Mouse (Mus musculus): ENCODE measurements at regions not wholly inside any gene's neighbourhood (a gene's known extent, or its start where the extent isn't known, plus 50 kb on each side); places are given as distances from the start of the nearest gene placed in this dataset.

GRCm38 (mm10) chr8:30661261-30661660 is 2767.2 kb upstream of the 5930422O12Rik start:
- H3K9ac ChIP-seq (ENCODE audit: low read depth, low read length) = no peak overlapping the region
- H3K36me3 ChIP-seq (ENCODE audit: control insufficient read depth, insufficient read depth, low read length) = no peaks in the 10 kb centered on the region
- ATAC-seq = no peak
- H3K4me3 ChIP-seq (ENCODE audit: low read depth, low read length) = no peak overlapping the region
- no peak overlapping the region for H3K27ac ChIP-seq (ENCODE audit: low read length)
- WGBS = 75% methylated on average over 2 of the region's 2 CpGs
- no peak overlapping the region for H3K4me2 ChIP-seq (ENCODE audit: low read length)
- H3K9me3 ChIP-seq (replicated peaks; ENCODE audit: control insufficient read depth, low read length, poor library complexity, severe bottlenecking) = no peaks in the 10 kb centered on the region
- no peaks in the 10 kb centered on the region for H3K27me3 ChIP-seq (ENCODE audit: control insufficient read depth, insufficient read depth, low read depth, low read length)
- H3K4me1 ChIP-seq (ENCODE audit: control insufficient read depth, insufficient read depth, low read length) = no peaks in the 10 kb centered on the region; the same call in 1 of the 2 replicates

GRCm38 (mm10) chr8:30669451-30669850 is 2759.1 kb upstream of the 5930422O12Rik start:
- WGBS = 29% methylated on average over 4 of the region's 4 CpGs
- no peak overlapping the region for H3K4me3 ChIP-seq (ENCODE audit: low read depth, low read length)
- peaks cover 10% of the 10 kb centered on the region for H3K4me1 ChIP-seq (ENCODE audit: control insufficient read depth, insufficient read depth, low read length)
- H3K36me3 ChIP-seq (ENCODE audit: control insufficient read depth, insufficient read depth, low read length) = no peaks in the 10 kb centered on the region
- no peak overlapping the region for H3K4me2 ChIP-seq (ENCODE audit: low read length)
- H3K9ac ChIP-seq (ENCODE audit: low read depth, low read length) = no peak overlapping the region
- ATAC-seq = no peak
- H3K27ac ChIP-seq (ENCODE audit: low read length) = no peak overlapping the region
- no peaks in the 10 kb centered on the region for H3K27me3 ChIP-seq (ENCODE audit: control insufficient read depth, insufficient read depth, low read depth, low read length)
- H3K9me3 ChIP-seq (replicated peaks; ENCODE audit: control insufficient read depth, low read length, poor library complexity, severe bottlenecking) = no peaks in the 10 kb centered on the region

- no peaks in the 10 kb centered on the region for H3K4me1 ChIP-seq (ENCODE audit: control insufficient read depth, insufficient read depth, low read length)
- no peaks in the 10 kb centered on the region for H3K36me3 ChIP-seq (ENCODE audit: control insufficient read depth, insufficient read depth, low read length)
- no peak for ATAC-seq
- H3K9ac ChIP-seq (ENCODE audit: low read depth, low read length) = no peak overlapping the region
- no peak overlapping the region for H3K4me3 ChIP-seq (ENCODE audit: low read depth, low read length)
- H3K27me3 ChIP-seq (ENCODE audit: control insufficient read depth, insufficient read depth, low read depth, low read length) = no peaks in the 10 kb centered on the region
- no peak overlapping the region for H3K27ac ChIP-seq (ENCODE audit: low read length)
- 78% methylated on average over 1 of the region's 1 CpGs for WGBS
- no peak overlapping the region for H3K4me2 ChIP-seq (ENCODE audit: low read length)
- H3K9me3 ChIP-seq (replicated peaks; ENCODE audit: control insufficient read depth, low read length, poor library complexity, severe bottlenecking) = no peaks in the 10 kb centered on the region
These were observed 2751.1 kb upstream of the 5930422O12Rik start for GRCm38 (mm10) chr8:30677423-30677822.

- no peak overlapping the region for H3K9ac ChIP-seq (ENCODE audit: low read depth, low read length)
- peak; percentile 48; the same call in 1 of the 2 replicates for ATAC-seq
These were observed 2746.3 kb upstream of the 5930422O12Rik start for GRCm38 (mm10) chr8:30682169-30682568.

GRCm38 (mm10) chr8:30686539-30686938 is 2742.0 kb upstream of the 5930422O12Rik start:
- no peak overlapping the region for H3K9ac ChIP-seq (ENCODE audit: low read depth, low read length)
- H3K36me3 ChIP-seq (ENCODE audit: control insufficient read depth, insufficient read depth, low read length) = no peaks in the 10 kb centered on the region
- ATAC-seq = no peak
- no peaks in the 10 kb centered on the region for H3K27me3 ChIP-seq (ENCODE audit: control insufficient read depth, insufficient read depth, low read depth, low read length)
- no peaks in the 10 kb centered on the region for H3K9me3 ChIP-seq (replicated peaks; ENCODE audit: control insufficient read depth, low read length, poor library complexity, severe bottlenecking)
- H3K4me2 ChIP-seq (ENCODE audit: low read length) = no peak overlapping the region
- no peak overlapping the region for H3K27ac ChIP-seq (ENCODE audit: low read length)
- no peak overlapping the region for H3K4me3 ChIP-seq (ENCODE audit: low read depth, low read length)
- no peaks in the 10 kb centered on the region for H3K4me1 ChIP-seq (ENCODE audit: control insufficient read depth, insufficient read depth, low read length)
- 91% methylated on average over 3 of the region's 3 CpGs for WGBS

More at GRCm38 (mm10) chr8:30682169-30682568, 2746.3 kb upstream of the 5930422O12Rik start:
- H3K36me3 ChIP-seq (ENCODE audit: control insufficient read depth, insufficient read depth, low read length) = no peaks in the 10 kb centered on the region
- no peak overlapping the region for H3K27ac ChIP-seq (ENCODE audit: low read length)
- H3K4me1 ChIP-seq (ENCODE audit: control insufficient read depth, insufficient read depth, low read length) = no peaks in the 10 kb centered on the region
- H3K4me3 ChIP-seq (ENCODE audit: low read depth, low read length) = no peak overlapping the region
- H3K4me2 ChIP-seq (ENCODE audit: low read length) = no peak overlapping the region
- no peaks in the 10 kb centered on the region for H3K27me3 ChIP-seq (ENCODE audit: control insufficient read depth, insufficient read depth, low read depth, low read length)
- H3K9me3 ChIP-seq (replicated peaks; ENCODE audit: control insufficient read depth, low read length, poor library complexity, severe bottlenecking) = no peaks in the 10 kb centered on the region
- WGBS = 33% methylated on average over 3 of the region's 3 CpGs

- Histone ChIP-seq H3K36me3 (ENCODE audit: control insufficient read depth, insufficient read depth, low read length) (no peaks in the 10 kb centered on the region), H3K4me3 (ENCODE audit: low read depth, low read length) (no peak overlapping the region), H3K27me3 (ENCODE audit: control insufficient read depth, insufficient read depth, low read depth, low read length) (no peaks in the 10 kb centered on the region), H3K27ac (ENCODE audit: low read length) (no peak overlapping the region), H3K4me2 (ENCODE audit: low read length) (no peak overlapping the region), H3K9ac (ENCODE audit: low read depth, low read length) (no peak overlapping the region), H3K9me3 (replicated peaks; ENCODE audit: control insufficient read depth, low read length, poor library complexity, severe bottlenecking) (no peaks in the 10 kb centered on the region), H3K4me1 (ENCODE audit: control insufficient read depth, insufficient read depth, low read length) (no peaks in the 10 kb centered on the region)
- 85% methylated on average over 3 of the region's 3 CpGs for WGBS
- no peak for ATAC-seq
These were observed 2734.4 kb upstream of the 5930422O12Rik start for GRCm38 (mm10) chr8:30694126-30694525.

- no peak for ATAC-seq
- H3K36me3 ChIP-seq (ENCODE audit: control insufficient read depth, insufficient read depth, low read length) = no peaks in the 10 kb centered on the region
- H3K4me2 ChIP-seq (ENCODE audit: low read length) = no peak overlapping the region
- no peaks in the 10 kb centered on the region for H3K4me1 ChIP-seq (ENCODE audit: control insufficient read depth, insufficient read depth, low read length)
- H3K4me3 ChIP-seq (ENCODE audit: low read depth, low read length) = no peak overlapping the region
- no peaks in the 10 kb centered on the region for H3K27me3 ChIP-seq (ENCODE audit: control insufficient read depth, insufficient read depth, low read depth, low read length)
- H3K9ac ChIP-seq (ENCODE audit: low read depth, low read length) = no peak overlapping the region
- no peaks in the 10 kb centered on the region for H3K9me3 ChIP-seq (replicated peaks; ENCODE audit: control insufficient read depth, low read length, poor library complexity, severe bottlenecking)
- H3K27ac ChIP-seq (ENCODE audit: low read length) = no peak overlapping the region
- 100% methylated on average over 1 of the region's 1 CpGs for WGBS
These were observed 2711.9 kb upstream of the 5930422O12Rik start for GRCm38 (mm10) chr8:30716643-30717042.

GRCm38 (mm10) chr8:30730366-30730765 is 2698.1 kb upstream of the 5930422O12Rik start:
- H3K9me3 ChIP-seq (replicated peaks; ENCODE audit: control insufficient read depth, low read length, poor library complexity, severe bottlenecking) = no peaks in the 10 kb centered on the region
- no peak overlapping the region for H3K4me3 ChIP-seq (ENCODE audit: low read depth, low read length)
- no peak for ATAC-seq
- H3K9ac ChIP-seq (ENCODE audit: low read depth, low read length) = no peak overlapping the region
- no peak overlapping the region for H3K27ac ChIP-seq (ENCODE audit: low read length)
- H3K4me2 ChIP-seq (ENCODE audit: low read length) = no peak overlapping the region
- no peaks in the 10 kb centered on the region for H3K36me3 ChIP-seq (ENCODE audit: control insufficient read depth, insufficient read depth, low read length)
- H3K4me1 ChIP-seq (ENCODE audit: control insufficient read depth, insufficient read depth, low read length) = peaks cover 5% of the 10 kb centered on the region
- no peaks in the 10 kb centered on the region for H3K27me3 ChIP-seq (ENCODE audit: control insufficient read depth, insufficient read depth, low read depth, low read length)

GRCm38 (mm10) chr8:30732585-30733253 is 2695.8 kb upstream of the 5930422O12Rik start:
- no peak overlapping the region for H3K4me3 ChIP-seq (ENCODE audit: low read depth, low read length)
- H3K36me3 ChIP-seq (ENCODE audit: control insufficient read depth, insufficient read depth, low read length) = no peaks in the 10 kb centered on the region
- H3K9ac ChIP-seq (ENCODE audit: low read depth, low read length) = no peak overlapping the region
- peak overlapping the region; percentile 45; the same call in 1 of the 2 replicates for H3K27ac ChIP-seq (ENCODE audit: low read length)
- H3K9me3 ChIP-seq (replicated peaks; ENCODE audit: control insufficient read depth, low read length, poor library complexity, severe bottlenecking) = no peaks in the 10 kb centered on the region
- peaks cover 5% of the 10 kb centered on the region for H3K4me1 ChIP-seq (ENCODE audit: control insufficient read depth, insufficient read depth, low read length)
- no peaks in the 10 kb centered on the region for H3K27me3 ChIP-seq (ENCODE audit: control insufficient read depth, insufficient read depth, low read depth, low read length)
- H3K4me2 ChIP-seq (ENCODE audit: low read length) = no peak overlapping the region
- peak; percentile 79 for ATAC-seq
- WGBS = 36% methylated on average over 11 of the region's 11 CpGs

Measured in midbrain, embryonic 16.5 days (tissue).